Mouse (Mus musculus): ENCODE data around the gene Fam25c. TPM values are rescaled to one million over a fixed set of nuclear protein-coding genes. Genes with fewer than 3 reads are reported as not detected.
"Not testable (repeated sequence)": the region's sequence is repeated elsewhere in the genome, so short reads cannot be mapped to it uniquely, and the experiment has no call there.

Gene Fam25c
- polyA plus RNA-seq, 1 experiment from 2014 or later: 8.3 TPM

DNA sequence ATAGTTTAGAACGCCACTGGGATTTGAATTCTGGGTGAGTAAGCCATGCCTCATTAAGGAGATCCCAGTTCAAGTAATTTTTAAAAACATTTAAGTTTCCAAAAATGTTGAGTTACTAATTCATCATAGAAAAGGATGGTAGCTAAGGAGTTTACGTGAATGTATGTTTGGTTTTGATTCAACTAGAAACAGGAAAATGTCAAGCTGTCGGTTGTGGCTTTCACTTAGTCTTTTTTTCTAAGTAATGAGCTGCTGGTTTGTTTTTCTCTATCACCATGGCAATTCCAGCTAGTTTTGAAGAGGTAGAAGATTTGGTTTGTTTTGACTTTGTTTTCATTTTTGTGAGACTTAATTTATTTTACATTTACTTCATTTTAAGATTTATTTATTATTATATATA lies 37.8 kb downstream of the Fam25c start:
- no peak overlapping the region for H3K4me2 ChIP-seq
- no peak overlapping the region for H3K4me3 ChIP-seq (replicated peaks)
- H3K9me3 ChIP-seq: no peaks in the 10 kb centered on the region
- H3K27ac ChIP-seq: no peak overlapping the region
- WGBS: 68% methylated on average over 3 of the region's 3 CpGs
- no peaks in the 10 kb centered on the region for H3K36me3 ChIP-seq
- ATAC-seq (ENCODE audit: insufficient read depth, low FRiP score, low read depth): no peak
- peaks cover 13% of the 10 kb centered on the region; the same call in 1 of the 2 replicates for H3K4me1 ChIP-seq
- no peak overlapping the region for H3K9ac ChIP-seq
- H3K27me3 ChIP-seq (replicated peaks): no peaks in the 10 kb centered on the region

DNA sequence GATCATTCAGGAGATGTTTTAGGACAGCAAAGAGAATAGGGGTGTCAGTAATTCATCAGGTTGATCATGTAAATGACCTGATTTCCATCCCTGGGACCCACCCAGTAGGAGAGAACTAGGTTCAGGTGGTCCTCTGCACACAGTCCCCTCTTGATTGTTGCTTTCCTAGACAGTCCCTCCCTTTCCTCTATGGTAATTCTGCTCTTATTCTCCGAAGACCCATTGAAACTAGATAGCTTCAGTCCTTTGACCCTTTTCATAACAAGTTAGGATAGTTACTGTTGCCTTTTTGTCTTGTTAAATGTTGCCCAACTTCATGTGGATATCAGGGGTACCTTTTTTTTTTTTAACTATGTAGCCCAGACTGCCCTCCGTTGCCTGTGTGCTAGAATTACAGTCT lies 38.9 kb downstream of the Fam25c start:
- no peak for ATAC-seq (ENCODE audit: insufficient read depth, low FRiP score, low read depth)

DNA sequence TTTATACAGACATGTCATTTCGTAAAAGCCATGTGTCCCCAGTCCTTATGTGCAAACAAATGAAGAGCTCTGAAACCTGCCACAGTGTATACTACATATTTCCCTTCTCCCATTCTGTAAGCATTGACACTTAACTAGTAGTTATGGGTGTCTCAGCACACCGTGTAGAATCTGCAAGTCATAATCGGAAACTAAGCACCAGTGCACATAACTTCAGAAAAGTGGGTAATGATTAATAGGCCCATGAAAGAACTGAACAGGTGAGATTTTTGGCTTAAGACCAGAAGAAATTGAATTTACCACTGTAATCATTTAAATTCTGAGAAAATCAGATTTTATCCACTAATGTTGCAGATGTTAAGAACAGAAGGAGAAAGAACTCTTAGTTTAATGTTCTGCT lies 40.4 kb downstream of the Fam25c start:
- Histone ChIP-seq H3K9ac (no peak overlapping the region), H3K9me3 (no peaks in the 10 kb centered on the region), H3K27ac (no peak overlapping the region), H3K4me2 (no peak overlapping the region), H3K27me3 (replicated peaks) (no peaks in the 10 kb centered on the region), H3K36me3 (no peaks in the 10 kb centered on the region), H3K4me1 (peaks cover 13% of the 10 kb centered on the region; the same call in 1 of the 2 replicates), H3K4me3 (replicated peaks) (no peak overlapping the region)
- 56% methylated on average over 3 of the region's 3 CpGs for whole genome bisulfite sequencing
- no peak for ATAC-seq (ENCODE audit: insufficient read depth, low FRiP score, low read depth)

More for the DNA sequence above, 38.9 kb downstream of the Fam25c start:
- Histone ChIP-seq H3K4me2 (no peak overlapping the region), H3K4me1 (peaks cover 13% of the 10 kb centered on the region; the same call in 1 of the 2 replicates), H3K27me3 (replicated peaks) (no peaks in the 10 kb centered on the region), H3K27ac (no peak overlapping the region), H3K36me3 (no peaks in the 10 kb centered on the region), H3K9ac (no peak overlapping the region), H3K9me3 (no peaks in the 10 kb centered on the region), H3K4me3 (replicated peaks) (no peak overlapping the region)
- WGBS: 92% methylated on average over 2 of the region's 2 CpGs

- not testable (repeated sequence) for H3K9ac ChIP-seq; H3K36me3 ChIP-seq; H3K9me3 ChIP-seq; H3K27ac ChIP-seq; H3K27me3 ChIP-seq (replicated peaks); H3K4me3 ChIP-seq (replicated peaks); ATAC-seq (ENCODE audit: insufficient read depth, low FRiP score, low read depth); H3K4me2 ChIP-seq
- H3K4me1 ChIP-seq: peaks cover 13% of the 10 kb centered on the region; the same call in 1 of the 2 replicates
- WGBS: 82% methylated on average over 8 of the region's 8 CpGs
These were observed 40.9 kb downstream of the Fam25c start for GRCm38 (mm10) chr14:34314383-34314782.

- H3K4me2 ChIP-seq: peak overlapping the region; percentile 69; the same call in 1 of the 2 replicates
- 61% methylated on average over 3 of the region's 3 CpGs for WGBS
These were observed 41.6 kb downstream of the Fam25c start for GRCm38 (mm10) chr14:34313612-34314011.

DNA sequence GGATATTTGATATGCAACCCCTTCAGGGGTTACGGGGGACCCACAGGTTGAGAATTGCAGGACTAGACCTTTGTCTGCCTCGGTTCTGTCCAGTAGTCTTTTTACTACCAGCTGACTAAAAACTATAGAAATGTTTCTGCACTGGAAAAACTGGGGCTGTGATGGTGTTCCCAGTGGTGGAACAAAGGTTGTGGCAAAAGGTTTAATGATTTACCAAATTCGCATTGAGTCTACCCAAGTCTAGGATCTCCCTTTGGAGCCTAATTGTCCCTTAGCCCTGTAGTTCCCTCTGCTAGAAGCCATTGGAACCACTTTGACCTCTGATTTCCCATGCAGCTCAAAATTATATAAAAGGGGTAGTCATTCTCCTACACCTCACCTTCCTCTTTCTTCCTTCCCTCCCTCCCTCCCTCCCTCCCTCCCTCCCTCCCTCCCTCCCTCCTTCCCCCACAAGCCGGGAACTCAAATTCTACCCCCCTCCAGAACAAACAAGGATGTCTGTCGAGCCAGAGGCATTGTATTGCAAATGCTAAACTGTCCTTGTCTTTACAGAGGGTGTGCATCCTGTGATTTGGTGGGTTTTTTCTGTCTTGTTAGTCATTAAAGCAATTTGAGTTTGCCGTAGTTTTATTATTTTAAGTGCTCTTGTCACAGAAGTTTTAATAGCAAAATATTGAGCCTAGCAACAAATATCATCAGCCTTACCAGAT lies 42.7 kb downstream of the Fam25c start:
- Histone ChIP-seq H3K9me3 (no peaks in the 10 kb centered on the region), H3K4me2 (peak overlapping the region; percentile 69), H3K9ac (0 out of 2 replicates have a peak overlapping the region, but pooled peaks have one; percentile 99), H3K4me1 (peaks cover 13% of the 10 kb centered on the region; the same call in 1 of the 2 replicates), H3K27me3 (replicated peaks) (no peaks in the 10 kb centered on the region), H3K4me3 (replicated peaks) (peak overlapping the region; percentile 77), H3K36me3 (no peaks in the 10 kb centered on the region), H3K27ac (no peak overlapping the region; the same call in 1 of the 2 replicates)
- WGBS: 17% methylated on average over 6 of the region's 6 CpGs
- no peak for ATAC-seq (ENCODE audit: insufficient read depth, low FRiP score, low read depth)

More at GRCm38 (mm10) chr14:34313612-34314011, 41.6 kb downstream of the Fam25c start:
- Histone ChIP-seq H3K27ac (no peak overlapping the region), H3K36me3 (no peaks in the 10 kb centered on the region), H3K27me3 (replicated peaks) (no peaks in the 10 kb centered on the region), H3K9ac (no peak overlapping the region), H3K4me3 (replicated peaks) (no peak overlapping the region), H3K9me3 (no peaks in the 10 kb centered on the region), H3K4me1 (peaks cover 13% of the 10 kb centered on the region; the same call in 1 of the 2 replicates)
- ATAC-seq (ENCODE audit: insufficient read depth, low FRiP score, low read depth): no peak

DNA sequence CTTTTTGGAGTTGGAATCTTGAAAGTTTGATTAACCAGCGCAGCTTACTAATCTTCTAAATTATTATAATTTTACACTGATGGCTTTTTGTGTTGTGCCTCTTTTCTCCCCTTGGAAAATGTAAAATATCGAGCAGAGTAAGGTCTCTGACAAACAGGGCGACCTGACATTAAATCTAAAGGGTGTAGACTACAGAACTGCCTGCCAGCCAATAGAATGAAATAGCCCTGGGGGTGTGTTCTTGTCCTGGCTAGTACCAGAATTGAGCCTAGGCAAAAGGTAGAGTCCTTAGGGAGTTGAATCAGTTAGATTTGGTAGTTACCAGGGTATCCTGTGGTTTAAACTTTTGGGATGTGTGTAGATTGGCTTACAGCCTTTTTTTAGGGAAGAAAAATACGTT lies 43.5 kb downstream of the Fam25c start:
- H3K4me3 ChIP-seq (replicated peaks): peak overlapping the region; percentile 77
- H3K27me3 ChIP-seq (replicated peaks): no peaks in the 10 kb centered on the region
- WGBS: 2% methylated on average over 4 of the region's 4 CpGs
- H3K9ac ChIP-seq: peak overlapping the region; percentile 99; the same call in 1 of the 2 replicates
- peaks cover 13% of the 10 kb centered on the region; the same call in 1 of the 2 replicates for H3K4me1 ChIP-seq
- no peaks in the 10 kb centered on the region for H3K36me3 ChIP-seq
- no peaks in the 10 kb centered on the region for H3K9me3 ChIP-seq
- ATAC-seq (ENCODE audit: insufficient read depth, low FRiP score, low read depth): no peak
- peak overlapping the region; percentile 69 for H3K4me2 ChIP-seq
- H3K27ac ChIP-seq: peak overlapping the region; percentile 96; the same call in 1 of the 2 replicates

DNA sequence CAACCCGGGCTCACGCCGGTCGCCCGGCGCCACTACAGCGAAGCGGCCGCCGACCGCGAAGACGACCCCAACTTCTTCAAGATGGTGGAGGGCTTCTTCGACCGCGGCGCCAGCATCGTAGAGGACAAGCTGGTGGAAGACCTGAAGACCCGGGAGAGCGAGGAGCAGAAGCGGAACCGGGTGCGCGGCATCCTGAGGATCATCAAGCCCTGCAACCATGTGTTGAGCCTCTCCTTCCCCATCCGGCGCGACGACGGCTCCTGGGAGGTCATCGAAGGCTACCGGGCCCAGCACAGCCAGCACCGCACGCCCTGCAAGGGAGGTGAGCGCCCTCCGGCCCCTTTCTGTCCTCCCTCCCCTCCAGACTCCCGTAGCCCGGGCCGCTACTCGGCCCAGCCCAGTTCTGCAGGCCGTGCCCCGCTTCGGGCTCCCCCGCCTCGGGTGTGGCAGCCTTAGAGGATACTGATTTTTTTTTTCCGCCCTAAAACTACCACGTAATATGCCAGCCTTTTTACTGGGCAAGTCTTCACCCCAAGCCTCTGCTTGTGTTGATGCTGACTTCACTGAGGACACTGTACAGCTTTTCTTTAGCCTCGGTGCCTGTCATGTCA lies 44.1 kb downstream of the Fam25c start:
- Histone ChIP-seq H3K9me3 (no peaks in the 10 kb centered on the region), H3K27ac (peak overlapping the region; percentile 96), H3K4me2 (peak overlapping the region; percentile 69), H3K36me3 (no peaks in the 10 kb centered on the region), H3K4me3 (replicated peaks) (peak overlapping the region; percentile 77), H3K9ac (peak overlapping the region; percentile 99), H3K27me3 (replicated peaks) (no peaks in the 10 kb centered on the region), H3K4me1 (peaks cover 13% of the 10 kb centered on the region; the same call in 1 of the 2 replicates)
- WGBS: under 1% methylated on average over 46 of the region's 47 CpGs
- ATAC-seq (ENCODE audit: insufficient read depth, low FRiP score, low read depth): no peak; the same call in 1 of the 2 replicates

GRCm38 (mm10) chr14:34310234-34310965 lies 44.8 kb downstream of the Fam25c start, which contains the start of the genes Shld2 and Glud1:
Shld2 (minus strand) TSS chr14:34310493.
Glud1 (plus strand) TSS chr14:34310727.
- Histone ChIP-seq H3K4me1 (peaks cover 13% of the 10 kb centered on the region; the same call in 1 of the 2 replicates), H3K27me3 (replicated peaks) (no peaks in the 10 kb centered on the region), H3K4me3 (replicated peaks) (peak within 1 kb of the TSS; percentile 77), H3K27ac (peak within 1 kb of the TSS; percentile 96), H3K9me3 (no peaks in the 10 kb centered on the region), H3K9ac (peak within 1 kb of the TSS; percentile 99), H3K4me2 (peak within 1 kb of the TSS; percentile 69), H3K36me3 (no peaks in the 10 kb centered on the region)
- under 1% methylated on average over 85 of the region's 100 CpGs for WGBS
- ATAC-seq (ENCODE audit: insufficient read depth, low FRiP score, low read depth): peak; percentile 96

GRCm38 (mm10) chr14:34309907-34310233 lies 45.4 kb downstream of the Fam25c start:
- Histone ChIP-seq H3K36me3 (no peaks in the 10 kb centered on the region), H3K9ac (peak overlapping the region; percentile 42; the same call in 1 of the 2 replicates), H3K4me1 (peaks cover 9% of the 10 kb centered on the region; the same call in 1 of the 2 replicates), H3K27me3 (replicated peaks) (no peaks in the 10 kb centered on the region), H3K9me3 (no peaks in the 10 kb centered on the region), H3K4me3 (replicated peaks) (peak overlapping the region; percentile 77), H3K4me2 (peak overlapping the region; percentile 48), H3K27ac (peak overlapping the region; percentile 96)
- ATAC-seq (ENCODE audit: insufficient read depth, low FRiP score, low read depth): no peak
- 9% methylated on average over 5 of the region's 5 CpGs for WGBS

DNA sequence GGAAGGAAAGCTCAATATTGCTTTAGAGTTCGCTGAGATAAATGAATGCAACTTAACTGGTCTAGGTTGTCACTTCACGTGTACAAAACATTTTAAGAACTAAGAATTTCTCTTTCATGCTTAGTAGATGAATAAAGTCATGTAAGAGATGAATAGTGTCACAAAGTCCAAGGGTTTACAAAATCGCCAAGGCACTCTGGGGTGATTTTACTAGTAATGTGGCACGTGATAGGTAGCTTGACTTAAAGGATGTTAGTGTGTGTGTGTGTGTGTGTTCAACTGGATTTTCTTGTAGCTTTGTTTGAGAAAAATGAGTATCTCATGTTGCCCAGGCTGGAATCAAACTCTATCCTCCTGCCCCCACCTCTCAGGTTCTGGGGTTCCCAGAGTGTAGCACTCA lies 46.0 kb downstream of the Fam25c start:
- Histone ChIP-seq H3K27me3 (replicated peaks) (no peaks in the 10 kb centered on the region), H3K4me1 (peaks cover 9% of the 10 kb centered on the region; the same call in 1 of the 2 replicates), H3K4me3 (replicated peaks) (no peak overlapping the region), H3K4me2 (no peak overlapping the region), H3K27ac (no peak overlapping the region), H3K36me3 (no peaks in the 10 kb centered on the region), H3K9me3 (no peaks in the 10 kb centered on the region), H3K9ac (no peak overlapping the region)
- no peak for ATAC-seq (ENCODE audit: insufficient read depth, low FRiP score, low read depth)
- 81% methylated on average over 4 of the region's 4 CpGs for WGBS

Measured in stomach, embryonic 15.5 days (tissue).